Mouse (Mus musculus): ENCODE data around the gene 1700013G24Rik. TPM values are rescaled to one million over a fixed set of nuclear protein-coding genes. Genes with fewer than 3 reads are reported as not detected.

1700013G24Rik gene
- polyA plus RNA-seq, 1 experiment from 2014 or later: not detected

DNA sequence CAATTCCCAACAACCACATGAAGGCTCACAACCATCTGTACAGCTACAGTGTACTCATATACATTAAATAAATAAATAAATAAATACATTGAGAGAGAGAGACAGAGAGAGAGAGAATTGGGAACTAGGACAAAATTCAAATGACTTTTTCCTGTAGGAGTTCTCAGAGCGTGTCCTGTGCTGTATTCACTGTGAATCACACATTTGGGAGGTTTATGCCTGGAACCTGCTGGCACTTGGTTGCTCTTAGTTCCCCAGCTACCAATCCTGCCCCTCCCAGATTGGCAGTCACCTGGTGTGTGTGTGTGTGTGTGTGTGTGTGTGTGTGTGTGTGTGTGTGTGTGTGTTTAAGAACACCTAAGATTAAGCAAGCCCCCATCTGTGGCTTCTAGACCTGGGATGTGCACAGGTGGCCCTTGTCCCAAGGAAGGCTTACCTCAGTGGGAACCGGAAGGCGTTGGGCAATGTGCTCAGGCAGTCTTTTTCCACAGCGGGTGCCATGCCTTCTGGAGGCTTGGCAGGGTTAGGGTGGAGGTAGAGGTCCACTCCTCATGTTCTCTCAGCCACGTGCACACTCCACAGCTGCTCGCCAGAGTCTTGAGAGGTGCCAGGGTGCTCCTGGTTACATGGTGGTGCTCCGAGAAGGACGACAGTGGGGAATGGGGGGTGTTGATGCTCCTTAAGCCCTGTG is 16.0 kb upstream of the 1700013G24Rik start:
- no peaks in the 10 kb centered on the region for H3K27me3 ChIP-seq (ENCODE audit: control insufficient read depth, insufficient read depth, low read length)
- H3K4me1 ChIP-seq (ENCODE audit: control insufficient read depth, insufficient read depth, low read length): no peaks in the 10 kb centered on the region
- no peaks in the 10 kb centered on the region for H3K36me3 ChIP-seq (ENCODE audit: control insufficient read depth, insufficient read depth, low read length)
- ATAC-seq (ENCODE audit: low FRiP score) (no peak), DNase-seq (ENCODE audit: low spot score, missing footprints) (no peak)
- H3K4me2 ChIP-seq: no peak overlapping the region
- H3K9ac ChIP-seq (ENCODE audit: low read length): no peak overlapping the region
- no peaks in the 10 kb centered on the region for H3K9me3 ChIP-seq (ENCODE audit: control insufficient read depth, low read length)
- H3K27ac ChIP-seq (ENCODE audit: low read depth, low read length): no peak overlapping the region
- no peak overlapping the region for H3K4me3 ChIP-seq (ENCODE audit: low read depth, low read length)
- 90% methylated on average over 8 of the region's 8 CpGs for WGBS

DNA sequence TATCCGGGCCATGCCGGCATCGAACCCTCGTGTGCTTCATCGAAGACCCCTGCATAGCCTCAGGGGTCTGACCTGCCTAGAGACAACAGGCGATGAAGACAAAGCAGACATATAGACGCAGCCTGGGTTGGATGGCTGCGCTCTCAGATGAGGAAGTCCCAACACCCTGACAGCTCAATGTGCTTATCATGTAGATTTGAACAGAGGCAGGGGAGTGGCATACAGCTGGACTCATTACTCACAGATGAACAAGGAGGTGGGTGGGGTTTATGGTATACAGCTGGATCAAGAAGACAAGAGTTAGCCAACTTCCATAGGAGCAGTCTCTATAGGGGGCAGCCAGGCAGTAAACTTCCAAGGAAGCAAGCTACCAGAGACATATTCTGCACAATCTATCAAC is 14.2 kb upstream of the 1700013G24Rik start:
- WGBS: 89% methylated on average over 8 of the region's 8 CpGs

DNA sequence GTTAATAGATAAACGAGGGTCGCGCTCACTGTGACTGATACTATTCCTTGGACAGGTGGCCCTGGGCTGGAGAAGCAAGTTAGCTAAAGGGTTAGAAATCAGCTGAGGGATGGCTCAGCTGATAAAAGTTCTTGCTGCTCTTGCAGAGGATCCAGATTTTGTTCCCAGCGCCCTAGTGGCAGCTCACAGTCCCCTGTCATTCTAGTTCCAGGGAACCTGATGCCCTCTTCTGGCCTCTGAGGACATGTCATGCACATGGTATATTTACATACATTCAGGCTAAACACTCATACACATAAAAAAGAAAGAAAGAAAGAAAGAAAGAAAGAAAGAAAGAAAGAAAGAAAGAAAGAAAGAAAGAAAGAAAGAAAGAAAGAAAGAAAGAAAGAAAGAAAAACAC is 11.8 kb upstream of the 1700013G24Rik start:
- Histone ChIP-seq H3K4me1 (ENCODE audit: control insufficient read depth, insufficient read depth, low read length) (no peaks in the 10 kb centered on the region), H3K4me2 (no peak overlapping the region), H3K9me3 (ENCODE audit: control insufficient read depth, low read length) (no peaks in the 10 kb centered on the region), H3K27ac (ENCODE audit: low read depth, low read length) (no peak overlapping the region), H3K4me3 (ENCODE audit: low read depth, low read length) (no peak overlapping the region), H3K9ac (ENCODE audit: low read length) (no peak overlapping the region), H3K27me3 (ENCODE audit: control insufficient read depth, insufficient read depth, low read length) (no peaks in the 10 kb centered on the region), H3K36me3 (ENCODE audit: control insufficient read depth, insufficient read depth, low read length) (no peaks in the 10 kb centered on the region)
- DNase-seq (ENCODE audit: low spot score, missing footprints) (no peak), ATAC-seq (ENCODE audit: low FRiP score) (no peak)
- 87% methylated on average over 4 of the region's 4 CpGs for WGBS

More for the DNA sequence above, 14.2 kb upstream of the 1700013G24Rik start:
- no peak overlapping the region for H3K4me2 ChIP-seq
- no peak overlapping the region for H3K9ac ChIP-seq (ENCODE audit: low read length)
- no peaks in the 10 kb centered on the region for H3K36me3 ChIP-seq (ENCODE audit: control insufficient read depth, insufficient read depth, low read length)
- H3K27me3 ChIP-seq (ENCODE audit: control insufficient read depth, insufficient read depth, low read length): no peaks in the 10 kb centered on the region
- ATAC-seq (ENCODE audit: low FRiP score) (no peak), DNase-seq (ENCODE audit: low spot score, missing footprints) (no peak)
- no peak overlapping the region for H3K27ac ChIP-seq (ENCODE audit: low read depth, low read length)
- no peaks in the 10 kb centered on the region for H3K4me1 ChIP-seq (ENCODE audit: control insufficient read depth, insufficient read depth, low read length)
- no peaks in the 10 kb centered on the region for H3K9me3 ChIP-seq (ENCODE audit: control insufficient read depth, low read length)
- H3K4me3 ChIP-seq (ENCODE audit: low read depth, low read length): no peak overlapping the region

DNA sequence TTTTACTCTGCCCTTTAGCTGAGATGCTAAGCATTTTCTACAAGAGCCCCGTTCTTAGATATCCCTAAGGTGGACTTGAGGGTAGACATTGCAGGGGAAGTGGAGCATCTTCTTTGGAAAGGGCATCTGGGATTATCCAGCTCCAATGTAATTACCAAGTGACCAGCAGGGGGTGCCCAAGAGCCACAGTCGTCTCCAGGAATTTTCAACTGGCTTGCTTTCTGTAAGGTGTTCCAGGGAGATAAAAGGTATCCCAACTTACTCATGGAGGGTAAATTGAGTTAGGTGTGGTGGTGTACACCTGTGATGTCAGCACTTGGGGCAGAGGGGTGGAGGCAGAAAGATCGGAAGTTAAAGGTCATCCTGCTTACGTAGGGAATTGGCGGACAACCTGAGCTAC is 9.5 kb upstream of the 1700013G24Rik start:
- Histone ChIP-seq H3K27me3 (ENCODE audit: control insufficient read depth, insufficient read depth, low read length) (no peaks in the 10 kb centered on the region), H3K9me3 (ENCODE audit: control insufficient read depth, low read length) (no peaks in the 10 kb centered on the region), H3K4me1 (ENCODE audit: control insufficient read depth, insufficient read depth, low read length) (no peaks in the 10 kb centered on the region), H3K36me3 (ENCODE audit: control insufficient read depth, insufficient read depth, low read length) (no peaks in the 10 kb centered on the region), H3K4me2 (no peak overlapping the region), H3K27ac (ENCODE audit: low read depth, low read length) (no peak overlapping the region), H3K4me3 (ENCODE audit: low read depth, low read length) (no peak overlapping the region), H3K9ac (ENCODE audit: low read length) (no peak overlapping the region)
- peak; percentile 98 for DNase-seq (ENCODE audit: low spot score, missing footprints)
- no peak for ATAC-seq (ENCODE audit: low FRiP score)
- WGBS: 27% methylated on average over 5 of the region's 5 CpGs

DNA sequence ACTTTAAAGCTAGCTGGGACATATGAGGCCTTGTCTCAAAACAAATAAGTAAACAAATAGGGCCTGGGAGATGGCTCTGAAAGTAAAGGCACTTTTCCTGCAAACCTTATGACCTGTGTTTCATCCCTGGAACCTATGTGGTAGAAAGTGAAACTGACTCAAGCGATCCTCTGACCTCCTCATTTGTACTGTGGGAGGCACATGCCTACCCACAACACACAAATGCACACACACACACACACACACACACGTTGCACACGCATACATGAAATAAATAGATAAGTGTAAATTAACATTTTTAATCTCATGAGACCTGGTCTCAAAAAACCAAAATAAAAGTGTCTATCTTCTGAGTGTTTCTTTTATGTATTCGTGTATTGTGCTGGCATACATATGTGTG is 7.2 kb upstream of the 1700013G24Rik start:
- no peak overlapping the region for H3K4me2 ChIP-seq
- H3K27ac ChIP-seq (ENCODE audit: low read depth, low read length): no peak overlapping the region
- no peaks in the 10 kb centered on the region for H3K4me1 ChIP-seq (ENCODE audit: control insufficient read depth, insufficient read depth, low read length)
- H3K27me3 ChIP-seq (ENCODE audit: control insufficient read depth, insufficient read depth, low read length): no peaks in the 10 kb centered on the region
- H3K4me3 ChIP-seq (ENCODE audit: low read depth, low read length): no peak overlapping the region
- WGBS: 89% methylated on average over 4 of the region's 4 CpGs
- DNase-seq (ENCODE audit: low spot score, missing footprints) (peak; percentile 41), ATAC-seq (ENCODE audit: low FRiP score) (no peak)
- no peaks in the 10 kb centered on the region for H3K9me3 ChIP-seq (ENCODE audit: control insufficient read depth, low read length)
- H3K9ac ChIP-seq (ENCODE audit: low read length): no peak overlapping the region
- H3K36me3 ChIP-seq (ENCODE audit: control insufficient read depth, insufficient read depth, low read length): no peaks in the 10 kb centered on the region

DNA sequence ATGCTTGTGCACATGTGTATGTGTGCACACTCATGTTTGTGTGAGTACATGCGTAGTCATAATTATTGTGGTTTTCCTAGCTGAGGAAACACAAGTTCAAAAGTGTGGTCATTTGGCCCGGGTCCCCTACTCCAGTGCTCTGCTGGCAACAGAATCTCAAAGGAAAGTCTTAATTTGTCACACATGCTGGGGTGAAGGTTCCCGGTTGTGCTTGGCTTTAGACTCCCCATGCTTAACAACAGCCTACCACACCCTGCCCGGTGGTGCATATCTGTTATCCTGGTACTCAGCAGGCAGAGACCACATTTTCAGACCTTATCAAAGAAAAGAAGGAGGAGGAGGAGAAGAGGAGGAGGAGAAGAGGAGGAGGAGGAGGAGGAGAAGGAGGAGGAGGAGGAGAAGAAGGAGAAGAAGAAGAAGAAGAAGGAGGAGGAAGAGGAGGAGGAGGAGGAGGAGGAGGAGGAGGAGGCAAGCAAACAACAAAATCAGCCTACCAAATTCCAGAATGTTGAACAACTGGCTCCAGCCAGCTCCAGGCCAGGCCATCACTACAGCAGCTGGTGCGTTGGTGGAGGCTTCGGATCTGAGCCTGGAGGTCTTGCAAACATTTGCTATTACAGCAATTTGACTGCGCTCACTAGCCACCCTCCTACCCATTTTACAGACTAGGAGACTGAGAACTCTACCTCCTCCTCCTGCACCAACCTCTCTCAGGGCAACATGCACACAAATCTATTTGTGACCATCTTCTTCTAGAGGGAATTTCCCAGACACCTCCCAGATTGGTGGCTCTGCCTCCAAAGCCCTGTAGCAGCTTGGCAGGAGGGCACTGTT is 5.5 kb upstream of the 1700013G24Rik start:
- WGBS: 70% methylated on average over 7 of the region's 7 CpGs
- no peak overlapping the region for H3K4me2 ChIP-seq
- no peaks in the 10 kb centered on the region for H3K9me3 ChIP-seq (ENCODE audit: control insufficient read depth, low read length)
- DNase-seq (ENCODE audit: low spot score, missing footprints) (peak; percentile 79), ATAC-seq (ENCODE audit: low FRiP score) (no peak)
- H3K27ac ChIP-seq (ENCODE audit: low read depth, low read length): no peak overlapping the region
- H3K36me3 ChIP-seq (ENCODE audit: control insufficient read depth, insufficient read depth, low read length): no peaks in the 10 kb centered on the region
- H3K27me3 ChIP-seq (ENCODE audit: control insufficient read depth, insufficient read depth, low read length): no peaks in the 10 kb centered on the region
- no peak overlapping the region for H3K4me3 ChIP-seq (ENCODE audit: low read depth, low read length)
- H3K4me1 ChIP-seq (ENCODE audit: control insufficient read depth, insufficient read depth, low read length): no peaks in the 10 kb centered on the region
- H3K9ac ChIP-seq (ENCODE audit: low read length): no peak overlapping the region

DNA sequence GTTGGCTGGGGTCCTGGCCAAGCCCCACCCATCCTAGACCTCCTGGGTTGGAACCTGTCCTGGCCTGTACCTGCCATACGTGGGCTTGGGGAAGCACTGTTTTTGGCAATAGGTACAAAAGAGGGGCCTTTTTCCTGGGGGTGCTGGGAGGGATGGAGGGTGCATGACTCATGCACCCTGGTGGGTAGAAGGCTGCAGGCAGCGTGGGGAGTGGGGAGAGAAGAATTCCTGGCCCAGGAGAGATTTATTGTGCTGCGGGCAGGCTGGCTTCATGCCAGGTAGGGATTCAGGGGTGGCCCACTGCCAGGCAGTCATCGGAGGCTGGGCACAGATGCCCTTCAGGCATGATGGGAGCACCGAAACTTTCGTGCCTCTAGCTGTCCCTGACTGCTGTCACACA is 4.9 kb upstream of the 1700013G24Rik start:
- Histone ChIP-seq H3K9ac (ENCODE audit: low read length) (no peak overlapping the region), H3K4me2 (no peak overlapping the region), H3K36me3 (ENCODE audit: control insufficient read depth, insufficient read depth, low read length) (no peaks in the 10 kb centered on the region), H3K9me3 (ENCODE audit: control insufficient read depth, low read length) (no peaks in the 10 kb centered on the region), H3K4me3 (ENCODE audit: low read depth, low read length) (no peak overlapping the region), H3K4me1 (ENCODE audit: control insufficient read depth, insufficient read depth, low read length) (no peaks in the 10 kb centered on the region), H3K27me3 (ENCODE audit: control insufficient read depth, insufficient read depth, low read length) (no peaks in the 10 kb centered on the region), H3K27ac (ENCODE audit: low read depth, low read length) (no peak overlapping the region)
- ATAC-seq (ENCODE audit: low FRiP score) (no peak), DNase-seq (ENCODE audit: low spot score, missing footprints) (peak; percentile 23)
- WGBS: 72% methylated on average over 6 of the region's 6 CpGs

DNA sequence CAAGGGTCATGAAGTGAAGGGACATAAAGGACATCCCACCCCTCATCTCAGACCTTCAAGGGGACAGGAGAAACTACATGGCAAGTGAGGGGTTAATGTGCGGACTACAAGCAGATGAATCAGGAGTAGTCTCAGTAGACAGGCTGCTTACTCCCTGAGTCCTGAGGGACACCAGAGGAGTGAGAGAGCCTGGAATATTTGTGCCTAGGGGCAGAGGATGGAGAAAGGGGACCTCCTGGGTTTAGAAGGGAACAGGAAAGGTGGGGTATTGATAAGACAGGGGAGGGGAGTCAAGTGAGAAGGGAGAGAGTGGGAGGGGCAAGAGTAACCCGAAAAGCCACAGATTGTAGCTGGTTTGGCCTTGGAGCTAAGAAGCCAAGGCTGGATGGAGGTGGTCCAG is 4.4 kb upstream of the 1700013G24Rik start:
- ATAC-seq (ENCODE audit: low FRiP score): no peak
- no peak overlapping the region for H3K4me2 ChIP-seq

DNA sequence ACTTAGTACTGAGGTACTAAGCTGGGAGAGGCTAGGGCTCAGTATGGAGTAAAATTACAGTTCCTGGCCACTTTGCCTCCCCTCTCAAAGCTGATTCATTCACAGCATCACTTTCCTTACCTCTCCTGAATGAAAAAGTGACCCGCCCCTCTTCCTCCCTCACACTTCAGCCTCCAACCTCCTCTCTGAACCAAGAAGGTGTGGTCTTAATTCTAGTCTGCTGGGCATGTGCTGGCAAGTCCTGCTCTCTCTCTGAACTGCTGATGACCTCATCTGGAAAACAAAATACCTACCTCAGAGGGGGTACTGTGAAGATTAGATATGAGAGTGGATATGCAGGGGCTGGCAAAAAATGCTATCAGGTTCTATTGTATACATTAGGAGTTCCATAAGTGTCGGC is 4.0 kb upstream of the 1700013G24Rik start:
- H3K4me1 ChIP-seq (ENCODE audit: control insufficient read depth, insufficient read depth, low read length): no peaks in the 10 kb centered on the region
- ATAC-seq (ENCODE audit: low FRiP score): no peak
- H3K9me3 ChIP-seq (ENCODE audit: control insufficient read depth, low read length): no peaks in the 10 kb centered on the region
- DNase-seq (ENCODE audit: low spot score, missing footprints): peak; percentile 68
- no peak overlapping the region for H3K4me2 ChIP-seq
- no peak overlapping the region for H3K27ac ChIP-seq (ENCODE audit: low read depth, low read length)
- no peaks in the 10 kb centered on the region for H3K36me3 ChIP-seq (ENCODE audit: control insufficient read depth, insufficient read depth, low read length)
- no peak overlapping the region for H3K4me3 ChIP-seq (ENCODE audit: low read depth, low read length)
- H3K27me3 ChIP-seq (ENCODE audit: control insufficient read depth, insufficient read depth, low read length): no peaks in the 10 kb centered on the region
- H3K9ac ChIP-seq (ENCODE audit: low read length): no peak overlapping the region
- WGBS: 68% methylated on average over 2 of the region's 2 CpGs

More for the DNA sequence above, 4.4 kb upstream of the 1700013G24Rik start:
- H3K36me3 ChIP-seq (ENCODE audit: control insufficient read depth, insufficient read depth, low read length): no peaks in the 10 kb centered on the region
- H3K27me3 ChIP-seq (ENCODE audit: control insufficient read depth, insufficient read depth, low read length): no peaks in the 10 kb centered on the region
- H3K4me3 ChIP-seq (ENCODE audit: low read depth, low read length): no peak overlapping the region
- DNase-seq (ENCODE audit: low spot score, missing footprints): peak; percentile 78
- no peaks in the 10 kb centered on the region for H3K4me1 ChIP-seq (ENCODE audit: control insufficient read depth, insufficient read depth, low read length)
- no peak overlapping the region for H3K27ac ChIP-seq (ENCODE audit: low read depth, low read length)
- no peaks in the 10 kb centered on the region for H3K9me3 ChIP-seq (ENCODE audit: control insufficient read depth, low read length)
- 69% methylated on average over 2 of the region's 2 CpGs for WGBS
- H3K9ac ChIP-seq (ENCODE audit: low read length): no peak overlapping the region

All from midbrain, embryonic 11.5 days (tissue).